Mouse (Mus musculus): ENCODE results near the gene Atp7a. TPM values are rescaled to one million over a fixed set of nuclear protein-coding genes. Genes with fewer than 3 reads are reported as not detected.

Atp7a gene
- total and polyA plus RNA-seq, 2 experiments from 2014 or later = 7.0 to 9.9 TPM

- no peak for TF ChIP-seq CTCF (IDR thresholded peaks at IDR 0.05; ENCODE audit: low read depth)
- Histone ChIP-seq H3K27ac (no peak overlapping the region), H3K27me3 (ENCODE audit: insufficient read depth, low read length) (no peaks in the 10 kb centered on the region), H3K4me1 (ENCODE audit: insufficient read depth, low read length) (no peaks in the 10 kb centered on the region), H3K4me2 (ENCODE audit: low read depth, low read length) (no peak overlapping the region), H3K4me3 (ENCODE audit: low read length) (no peak overlapping the region), H3K36me3 (ENCODE audit: insufficient read depth, low read length) (no peaks in the 10 kb centered on the region), H3K9ac (replicated peaks; ENCODE audit: low read length) (no peak overlapping the region), H3K9me3 (ENCODE audit: low read length) (no peaks in the 10 kb centered on the region)
- WGBS = 80% methylated on average over 2 of the region's 2 CpGs
- ATAC-seq (no peak), DNase-seq (ENCODE audit: low spot score) (no peak)
These were observed 95.7 kb downstream of the Atp7a start for GRCm38 (mm10) chrX:106122823-106123222.

GRCm38 (mm10) chrX:106128283-106128682, 101.2 kb downstream of the Atp7a start:
- DNase-seq (ENCODE audit: low spot score) (no peak), ATAC-seq (no peak)
- Histone ChIP-seq H3K36me3 (ENCODE audit: insufficient read depth, low read length) (no peaks in the 10 kb centered on the region), H3K4me1 (ENCODE audit: insufficient read depth, low read length) (no peaks in the 10 kb centered on the region), H3K9ac (replicated peaks; ENCODE audit: low read length) (no peak overlapping the region), H3K9me3 (ENCODE audit: low read length) (no peaks in the 10 kb centered on the region), H3K4me3 (ENCODE audit: low read length) (no peak overlapping the region), H3K4me2 (ENCODE audit: low read depth, low read length) (no peak overlapping the region), H3K27me3 (ENCODE audit: insufficient read depth, low read length) (no peaks in the 10 kb centered on the region), H3K27ac (no peak overlapping the region)
- 83% methylated on average over 6 of the region's 6 CpGs for WGBS
- TF ChIP-seq CTCF (IDR thresholded peaks at IDR 0.05; ENCODE audit: low read depth) = no peak

GRCm38 (mm10) chrX:106129877-106130276, 102.8 kb downstream of the Atp7a start:
- WGBS = 85% methylated on average over 4 of the region's 4 CpGs
- DNase-seq (ENCODE audit: low spot score) (no peak), ATAC-seq (no peak)
- no peaks in the 10 kb centered on the region for H3K4me1 ChIP-seq (ENCODE audit: insufficient read depth, low read length)
- no peak overlapping the region for H3K9ac ChIP-seq (replicated peaks; ENCODE audit: low read length)
- no peaks in the 10 kb centered on the region for H3K27me3 ChIP-seq (ENCODE audit: insufficient read depth, low read length)
- H3K27ac ChIP-seq = no peak overlapping the region
- no peaks in the 10 kb centered on the region for H3K36me3 ChIP-seq (ENCODE audit: insufficient read depth, low read length)
- H3K4me3 ChIP-seq (ENCODE audit: low read length) = no peak overlapping the region
- no peaks in the 10 kb centered on the region for H3K9me3 ChIP-seq (ENCODE audit: low read length)
- H3K4me2 ChIP-seq (ENCODE audit: low read depth, low read length) = no peak overlapping the region
- no peak for TF ChIP-seq CTCF (IDR thresholded peaks at IDR 0.05; ENCODE audit: low read depth)

- no peak overlapping the region for H3K9ac ChIP-seq (replicated peaks; ENCODE audit: low read length)
- TF ChIP-seq CTCF (IDR thresholded peaks at IDR 0.05; ENCODE audit: low read depth) = no peak
- no peak overlapping the region for H3K4me3 ChIP-seq (ENCODE audit: low read length)
- H3K36me3 ChIP-seq (ENCODE audit: insufficient read depth, low read length) = no peaks in the 10 kb centered on the region
- H3K27ac ChIP-seq = no peak overlapping the region
- no peak for DNase-seq (ENCODE audit: low spot score)
- no peak for ATAC-seq
- no peaks in the 10 kb centered on the region for H3K9me3 ChIP-seq (ENCODE audit: low read length)
- H3K4me2 ChIP-seq (ENCODE audit: low read depth, low read length) = no peak overlapping the region
- H3K4me1 ChIP-seq (ENCODE audit: insufficient read depth, low read length) = no peaks in the 10 kb centered on the region
- H3K27me3 ChIP-seq (ENCODE audit: insufficient read depth, low read length) = no peaks in the 10 kb centered on the region
- WGBS = 87% methylated on average over 3 of the region's 3 CpGs
These were observed 107.8 kb downstream of the Atp7a start for GRCm38 (mm10) chrX:106134916-106135315.

GRCm38 (mm10) chrX:106135484-106135883, 108.4 kb downstream of the Atp7a start:
- no peak for TF ChIP-seq CTCF (IDR thresholded peaks at IDR 0.05; ENCODE audit: low read depth)
- no peak for DNase-seq (ENCODE audit: low spot score)
- H3K9me3 ChIP-seq (ENCODE audit: low read length) = no peaks in the 10 kb centered on the region
- no peaks in the 10 kb centered on the region for H3K4me1 ChIP-seq (ENCODE audit: insufficient read depth, low read length)
- H3K36me3 ChIP-seq (ENCODE audit: insufficient read depth, low read length) = no peaks in the 10 kb centered on the region
- no peak overlapping the region for H3K4me2 ChIP-seq (ENCODE audit: low read depth, low read length)
- H3K9ac ChIP-seq (replicated peaks; ENCODE audit: low read length) = no peak overlapping the region
- H3K4me3 ChIP-seq (ENCODE audit: low read length) = no peak overlapping the region
- 85% methylated on average over 4 of the region's 4 CpGs for WGBS
- H3K27me3 ChIP-seq (ENCODE audit: insufficient read depth, low read length) = no peaks in the 10 kb centered on the region
- H3K27ac ChIP-seq = no peak overlapping the region
- no peak for ATAC-seq

- DNase-seq (ENCODE audit: low spot score) (peak; percentile 2), ATAC-seq (no peak)
- WGBS = 65% methylated on average over 12 of the region's 12 CpGs
- Histone ChIP-seq H3K9me3 (ENCODE audit: low read length) (no peaks in the 10 kb centered on the region), H3K36me3 (ENCODE audit: insufficient read depth, low read length) (no peaks in the 10 kb centered on the region), H3K9ac (replicated peaks; ENCODE audit: low read length) (no peak overlapping the region), H3K27ac (no peak overlapping the region), H3K4me1 (ENCODE audit: insufficient read depth, low read length) (no peaks in the 10 kb centered on the region), H3K4me3 (ENCODE audit: low read length) (no peak overlapping the region), H3K4me2 (ENCODE audit: low read depth, low read length) (no peak overlapping the region), H3K27me3 (ENCODE audit: insufficient read depth, low read length) (no peaks in the 10 kb centered on the region)
- no peak for TF ChIP-seq CTCF (IDR thresholded peaks at IDR 0.05; ENCODE audit: low read depth)
These were observed 109.0 kb downstream of the Atp7a start for GRCm38 (mm10) chrX:106135916-106136575.

GRCm38 (mm10) chrX:106139309-106140070, 112.4 kb downstream of the Atp7a start:
- TF ChIP-seq CTCF (IDR thresholded peaks at IDR 0.05; ENCODE audit: low read depth) = no peak
- DNase-seq (ENCODE audit: low spot score) = no peak

More at GRCm38 (mm10) chrX:106139309-106140070, 112.4 kb downstream of the Atp7a start:
- H3K4me3 ChIP-seq (ENCODE audit: low read length) = no peak overlapping the region
- H3K4me2 ChIP-seq (ENCODE audit: low read depth, low read length) = no peak overlapping the region
- H3K27me3 ChIP-seq (ENCODE audit: insufficient read depth, low read length) = no peaks in the 10 kb centered on the region
- WGBS = 83% methylated on average over 13 of the region's 13 CpGs
- no peak overlapping the region for H3K9ac ChIP-seq (replicated peaks; ENCODE audit: low read length)
- no peak overlapping the region for H3K27ac ChIP-seq
- no peaks in the 10 kb centered on the region for H3K9me3 ChIP-seq (ENCODE audit: low read length)
- no peak for ATAC-seq
- H3K4me1 ChIP-seq (ENCODE audit: insufficient read depth, low read length) = no peaks in the 10 kb centered on the region
- no peaks in the 10 kb centered on the region for H3K36me3 ChIP-seq (ENCODE audit: insufficient read depth, low read length)
